Mouse (Mus musculus) CH12.LX (cell line): ENCODE results near the gene Pllp. TPM values are rescaled to one million over a fixed set of nuclear protein-coding genes. Genes with fewer than 3 reads are reported as not detected.

Source experiments
- DNase-seq: peaks from one replicate; pipeline ENCODE4 v3.0.0-alpha.2; 2013; ENCODE audit errors: extremely low read depth
- H3K27ac ChIP-seq: 2 replicates; pipeline ENCODE4 v1.5.1; 2012; ENCODE audit warnings: low read depth, mild to moderate bottlenecking, control low read depth, moderate library complexity; ENCODE audit not compliant: insufficient read depth
- H3K27me3 ChIP-seq: replicated peaks from 2 replicates; pipeline ENCODE3; 2012; ENCODE audit warnings: inconsistent platforms
- H3K36me3 ChIP-seq, 2 experiments: replicated peaks in 1 of 2; 2 replicates each; pipeline versions ENCODE3 to v1.6.1; 2012; ENCODE audit warnings: inconsistent platforms in 1 of 2, low read length in 1 of 2, mild to moderate bottlenecking in 1 of 2, mixed read lengths in 1 of 2, moderate library complexity in 1 of 2; ENCODE audit not compliant: control insufficient read depth in 1 of 2, insufficient read depth in 1 of 2
- H3K4me1 ChIP-seq, 2 experiments: 2 replicates each; pipeline ENCODE4 v1.6.1; 2012; ENCODE audit warnings: inconsistent platforms in 1 of 2, moderate library complexity in 1 of 2; ENCODE audit not compliant: insufficient read depth in 2 of 2, control insufficient read depth in 1 of 2
- H3K4me2 ChIP-seq: 2 replicates; pipeline ENCODE4 v1.6.1; 2012; ENCODE audit warnings: low read depth, mild to moderate bottlenecking, control low read depth; ENCODE audit not compliant: poor library complexity, insufficient read depth, severe bottlenecking
- H3K4me3 ChIP-seq, 3 experiments: fragments of 150-350 bp in 1 of 3; sonication (generic) in 1 of 3; replicated peaks in 1 of 3; 2 replicates each; pipeline versions ENCODE3 to v1.5.1; 2011 to 2012; ENCODE audit warnings: low read depth in 2 of 3, low read length in 2 of 3, mild to moderate bottlenecking in 2 of 3, moderate library complexity in 2 of 3, control low read depth in 1 of 3, improper control_type of control experiment in 1 of 3, inconsistent platforms in 1 of 3, mixed read lengths in 1 of 3; ENCODE audit not compliant: poor library complexity in 1 of 3
- H3K79me2 ChIP-seq: replicated peaks from 2 replicates; pipeline ENCODE4 v1.6.1; 2012; ENCODE audit warnings: mild to moderate bottlenecking, moderate library complexity; ENCODE audit not compliant: control insufficient read depth, poor library complexity, insufficient read depth, severe bottlenecking; ENCODE audit errors: extremely low read depth
- H3K9ac ChIP-seq: 2 replicates; pipeline ENCODE4 v1.6.1; 2012; ENCODE audit warnings: low read depth, mild to moderate bottlenecking, control low read depth, moderate library complexity; ENCODE audit not compliant: insufficient read depth
- H3K9me3 ChIP-seq: replicated peaks from 2 replicates; pipeline ENCODE3; 2012; ENCODE audit warnings: low read length, inconsistent platforms, mixed read lengths
- BHLHE40 ChIP-seq: IDR thresholded peaks from 2 replicates; pipeline ENCODE4 v1.6.1; 2011; ENCODE audit warnings: mild to moderate bottlenecking, low read depth, low read length, improper control_type of control experiment
- CHD1 ChIP-seq: IDR thresholded peaks from 2 replicates; pipeline ENCODE4 v1.6.1; 2012; ENCODE audit warnings: low read depth, low read length, improper control_type of control experiment, inconsistent platforms
- CHD2 ChIP-seq: IDR thresholded peaks from 2 replicates; pipeline ENCODE4 v1.6.1; 2011; ENCODE audit warnings: low read length, improper control_type of control experiment
- CTCF ChIP-seq, 2 experiments: IDR thresholded peaks in 1 of 2; conservative IDR thresholded peaks in 1 of 2; 2 replicates each; pipeline ENCODE4 v1.5.1; 2011 to 2012; ENCODE audit warnings: low read depth in 2 of 2, low read length in 2 of 2, improper control_type of control experiment in 1 of 2, inconsistent platforms in 1 of 2, mild to moderate bottlenecking in 1 of 2, moderate library complexity in 1 of 2
- E2F4 ChIP-seq: IDR thresholded peaks from 2 replicates; pipeline ENCODE4 v1.6.1; 2011; ENCODE audit warnings: low read depth, low read length, improper control_type of control experiment; ENCODE audit not compliant: insufficient replicate concordance
- EP300 ChIP-seq: IDR thresholded peaks from 2 replicates; pipeline ENCODE4 v1.6.1; 2011; ENCODE audit warnings: low read length, improper control_type of control experiment
- ETS1 ChIP-seq: conservative IDR thresholded peaks from 2 replicates; pipeline ENCODE4 v1.6.1; 2012; ENCODE audit warnings: low read depth, mild to moderate bottlenecking, inconsistent platforms, low read length, improper control_type of control experiment, moderate library complexity
- GABPA ChIP-seq: IDR thresholded peaks from 2 replicates; pipeline ENCODE4 v1.6.1; 2012; ENCODE audit warnings: low read depth, low read length, improper control_type of control experiment, inconsistent platforms; ENCODE audit not compliant: insufficient replicate concordance
- HCFC1 ChIP-seq: IDR thresholded peaks from 2 replicates; pipeline ENCODE4 v1.6.1; 2012; ENCODE audit warnings: low read depth, mild to moderate bottlenecking, inconsistent platforms, low read length, improper control_type of control experiment
- IRF4 ChIP-seq: IDR thresholded peaks from 2 replicates; pipeline ENCODE4 v1.6.1; 2014; ENCODE audit warnings: low read depth, mild to moderate bottlenecking, inconsistent platforms, low read length, improper control_type of control experiment
- JUND ChIP-seq: conservative IDR thresholded peaks from 2 replicates; pipeline ENCODE4 v1.6.1; 2011; ENCODE audit warnings: low read depth, low read length, improper control_type of control experiment
- KAT2A ChIP-seq: IDR thresholded peaks from 2 replicates; pipeline ENCODE4 v1.6.1; 2012; ENCODE audit warnings: low read length, improper control_type of control experiment, inconsistent platforms; ENCODE audit not compliant: insufficient replicate concordance
- MAFK ChIP-seq: IDR thresholded peaks from 2 replicates; pipeline ENCODE4 v1.6.1; 2011; ENCODE audit warnings: low read length, improper control_type of control experiment; ENCODE audit not compliant: insufficient replicate concordance
- MAX ChIP-seq: IDR thresholded peaks from 2 replicates; pipeline ENCODE4 v1.6.1; 2011; ENCODE audit warnings: low read length, improper control_type of control experiment
- MAZ ChIP-seq: IDR thresholded peaks from 2 replicates; pipeline ENCODE4 v1.6.1; 2012; ENCODE audit warnings: low read depth, mild to moderate bottlenecking, inconsistent platforms, low read length, improper control_type of control experiment, moderate library complexity
- MEF2A ChIP-seq: IDR thresholded peaks from 2 replicates; pipeline ENCODE4 v1.6.1; 2014; ENCODE audit warnings: low read depth, mild to moderate bottlenecking, inconsistent platforms, low read length, improper control_type of control experiment, borderline replicate concordance
- MYC ChIP-seq: IDR thresholded peaks from 2 replicates; pipeline ENCODE4 v1.6.1; 2011; ENCODE audit warnings: low read depth, mild to moderate bottlenecking, improper control_type of control experiment, low read length
- NELFE ChIP-seq: IDR thresholded peaks from 2 replicates; pipeline ENCODE4 v1.6.1; 2011; ENCODE audit warnings: low read depth, low read length, improper control_type of control experiment
- NRF1 ChIP-seq: IDR thresholded peaks from 2 replicates; pipeline ENCODE4 v1.6.1; 2014; ENCODE audit warnings: low read depth, mild to moderate bottlenecking, inconsistent platforms, low read length, improper control_type of control experiment, moderate library complexity
- PAX5 ChIP-seq: IDR thresholded peaks from 2 replicates; pipeline ENCODE4 v1.6.1; 2012; ENCODE audit warnings: low read length, inconsistent platforms, mixed read lengths
- POLR2A ChIP-seq: IDR thresholded peaks from 2 replicates; pipeline ENCODE4 v1.6.1; 2011; ENCODE audit warnings: low read depth, mild to moderate bottlenecking, improper control_type of control experiment, low read length
- POLR2AphosphoS2 ChIP-seq: IDR thresholded peaks from 2 replicates; pipeline ENCODE4 v1.6.1; 2011; ENCODE audit warnings: low read depth, low read length, improper control_type of control experiment
- RCOR1 ChIP-seq: conservative IDR thresholded peaks from 2 replicates; pipeline ENCODE4 v1.6.1; 2012; ENCODE audit warnings: low read depth, mild to moderate bottlenecking, inconsistent platforms, low read length, improper control_type of control experiment
- SIN3A ChIP-seq: IDR thresholded peaks from 2 replicates; pipeline ENCODE4 v1.6.1; 2012; ENCODE audit warnings: low read length, improper control_type of control experiment, inconsistent platforms
- SMC3 ChIP-seq: IDR thresholded peaks from 2 replicates; pipeline ENCODE4 v1.6.1; 2011; ENCODE audit warnings: low read depth, low read length, improper control_type of control experiment
- TBP ChIP-seq: conservative IDR thresholded peaks from 2 replicates; pipeline ENCODE4 v1.6.1; 2011; ENCODE audit warnings: low read depth, low read length, improper control_type of control experiment
- TCF12 ChIP-seq: IDR thresholded peaks from 2 replicates; pipeline ENCODE4 v1.6.1; 2014; ENCODE audit warnings: low read depth, mild to moderate bottlenecking, inconsistent platforms, low read length, improper control_type of control experiment
- UBTF ChIP-seq: IDR thresholded peaks from 2 replicates; pipeline ENCODE4 v1.6.1; 2012; ENCODE audit warnings: low read depth, mild to moderate bottlenecking, inconsistent platforms, low read length, improper control_type of control experiment, moderate library complexity
- USF1 ChIP-seq: IDR thresholded peaks from 2 replicates; pipeline ENCODE4 v1.6.1; 2014; ENCODE audit warnings: low read depth, mild to moderate bottlenecking, inconsistent platforms, low read length, improper control_type of control experiment
- USF2 ChIP-seq: conservative IDR thresholded peaks from 2 replicates; pipeline ENCODE4 v1.6.1; 2011; ENCODE audit warnings: low read depth, low read length, improper control_type of control experiment
- ZC3H11A ChIP-seq: IDR thresholded peaks from 2 replicates; pipeline ENCODE4 v1.6.1; 2012; ENCODE audit warnings: low read depth, mild to moderate bottlenecking, inconsistent platforms, low read length, improper control_type of control experiment
- ZKSCAN1 ChIP-seq: IDR thresholded peaks from 2 replicates; pipeline ENCODE4 v1.6.1; 2012; ENCODE audit warnings: low read depth, inconsistent platforms, low read length, improper control_type of control experiment, borderline replicate concordance
- ZMIZ1 ChIP-seq: IDR thresholded peaks from 2 replicates; pipeline ENCODE4 v1.6.1; 2012; ENCODE audit warnings: low read depth, mild to moderate bottlenecking, inconsistent platforms, low read length, improper control_type of control experiment
- ZNF384 ChIP-seq: IDR thresholded peaks from 2 replicates; pipeline ENCODE4 v1.6.1; 2012; ENCODE audit warnings: low read depth, low read length, improper control_type of control experiment, inconsistent platforms
- dilution Hi-C: fragments of 300-500 bp; cut with MboI; formaldehyde crosslinking; loops from 2 replicates; pipeline ENCODE4 v1.14.3; 2020; ENCODE audit warnings: low sequenced_read_pairs; ENCODE audit not compliant: extremely low pct_unique_long_range_greater_than_20kb, extremely low pct_ligation_motif_present
- in situ Hi-C: fragments of 300-500 bp; cut with MboI; formaldehyde crosslinking; loops from 3 replicates; pipeline ENCODE4 v1.14.3; 2019; ENCODE audit warnings: low sequenced_read_pairs, low pct_ligation_motif_present, low pct_unique_long_range_greater_than_20kb, mixed read lengths
- polyA plus RNA-seq: library from polyadenylated mRNA; unstranded; fragments of >175 nt; gene quantifications from 2 replicates; pipeline ENCODE4 v1.2.1, GENCODE M21; 2012; ENCODE audit warnings: low read depth; ENCODE audit not compliant: insufficient read length
- total RNA-seq, 2 experiments: library from RNA; depleted of rRNA; stranded (reverse); fragments of 300-350 nt in 1 of 2; fragments of >200 nt in 1 of 2; gene quantifications; 2 replicates each; pipeline ENCODE4 v1.2.3; 2012 to 2014

Pllp gene
- total RNA-seq (2012; rRNA removed) (25.9 and 29.5 TPM in 2 replicates), total RNA-seq (2014; rRNA removed) (5.1 and 5.3 TPM in 2 replicates), polyA plus RNA-seq (3.7 and 6.1 TPM in 2 replicates)

- H3K36me3 ChIP-seq: no peaks in the 10 kb centered on the region
- peaks cover 10 to 35% of the 10 kb centered on the region in 2 experiments; a peak in 3 of 4 replicates for H3K4me1 ChIP-seq
- H3K79me2 ChIP-seq: no peaks in the 10 kb centered on the region; the same call in 1 of the 2 replicates
- H3K4me2 ChIP-seq: peak within 1 kb of the TSS; percentile 70
- in situ Hi-C loops: loop anchor here (10.0 kb wide), 3 partner anchors 101 to 361 kb away; no protein-coding TSS in a partner anchor
- DNase-seq: peak; percentile 55
- H3K27me3 ChIP-seq: peaks cover 27% of the 10 kb centered on the region
- peak within 1 kb of the TSS; percentile 8 for H3K9ac ChIP-seq
- no peak for TF ChIP-seq ETS1
- no peak for TF ChIP-seq MEF2A
- TF ChIP-seq ZC3H11A: no peak
- TF ChIP-seq JUND: no peak
- TF ChIP-seq MYC: no peak
- TF ChIP-seq MAZ: no peak
- TF ChIP-seq RCOR1: no peak
- TF ChIP-seq USF1: no peak
- peak; percentile 71 for TF ChIP-seq NELFE
- no peak for TF ChIP-seq PAX5
- no peak for TF ChIP-seq MAFK
- TF ChIP-seq GABPA: no peak
- no peak for TF ChIP-seq BHLHE40
- no peak for TF ChIP-seq POLR2AphosphoS2
- TF ChIP-seq MAX: peak; percentile 71
- no peak for TF ChIP-seq KAT2A
- no peak for TF ChIP-seq E2F4
- TF ChIP-seq ZMIZ1: peak; percentile 87
- peak; percentile 34; the same call in 1 of the 2 replicates for TF ChIP-seq NRF1
- TF ChIP-seq POLR2A: peak; percentile 89
- 0 out of 2 replicates have a peak, but pooled peaks have one; percentile 18 for TF ChIP-seq IRF4
- TF ChIP-seq USF2: no peak
- 0 out of 2 replicates have a peak, but pooled peaks have one; percentile 40 for TF ChIP-seq SIN3A
- no peak for TF ChIP-seq EP300
- no peak for TF ChIP-seq HCFC1
- no peak for TF ChIP-seq CHD1
- no peak for TF ChIP-seq CTCF (conservative IDR thresholded peaks at IDR 0.05 in 1 of 2, IDR thresholded peaks at IDR 0.05 in 1 of 2; ENCODE audit: low read depth in 2 of 2, low read length in 2 of 2)
- TF ChIP-seq ZKSCAN1: no peak
- TF ChIP-seq SMC3: no peak
- peak; percentile 52; the same call in 1 of the 2 replicates for TF ChIP-seq TCF12
- TF ChIP-seq CHD2: no peak
- no peak for TF ChIP-seq ZNF384
- TF ChIP-seq TBP: no peak
- TF ChIP-seq UBTF: peak; percentile 68; the same call in 1 of the 2 replicates
- dilution Hi-C loops: no loop called here
- peak within 1 kb of the TSS; percentile 43 to 61 (median 61) for H3K4me3 ChIP-seq
- H3K27ac ChIP-seq: no peak within 1 kb of the TSS
- H3K9me3 ChIP-seq: no peaks in the 10 kb centered on the region
Measured at GRCm38 (mm10) chr8:94695994-94696384, at the start of gene Pllp. TSS of gene Pllp (minus strand) at chr8:94696278.
